Mouse (Mus musculus): ENCODE measurements at regions not wholly inside any gene's neighbourhood (a gene's known extent, or its start where the extent isn't known, plus 50 kb on each side); places are given as distances from the start of the nearest gene placed in this dataset.

DNA sequence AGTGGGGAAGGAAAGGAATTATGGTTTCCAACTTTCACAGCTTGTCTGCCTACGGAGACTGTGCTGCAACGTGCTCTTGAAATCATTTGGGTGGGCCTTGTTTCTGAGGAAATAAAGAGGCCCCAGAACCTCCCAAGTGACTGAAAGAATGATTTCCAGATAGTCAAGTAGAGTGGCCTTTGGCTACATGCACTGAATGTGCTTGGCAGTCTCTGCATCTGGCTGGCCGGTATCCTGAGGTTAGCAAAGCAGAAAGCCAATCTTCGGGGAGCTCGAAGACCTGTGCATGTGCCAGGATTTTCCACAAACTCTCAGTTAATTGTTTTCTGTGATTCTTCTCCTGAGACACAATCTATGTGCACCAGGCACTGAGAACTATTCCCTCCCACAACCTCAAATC is 117.3 kb downstream of the Mettl11b start:
- no peak for TF ChIP-seq CTCF (IDR thresholded peaks at IDR 0.05; ENCODE audit: low read depth)
- no peak for TF ChIP-seq EP300 (IDR thresholded peaks at IDR 0.05; ENCODE audit: low read depth)
